Mouse (Mus musculus): ENCODE data around the gene LTO1. TPM values are rescaled to one million over a fixed set of nuclear protein-coding genes. Genes with fewer than 3 reads are reported as not detected.

LTO1 gene
- polyA plus RNA-seq, 1 experiment: 13.5 TPM

DNA sequence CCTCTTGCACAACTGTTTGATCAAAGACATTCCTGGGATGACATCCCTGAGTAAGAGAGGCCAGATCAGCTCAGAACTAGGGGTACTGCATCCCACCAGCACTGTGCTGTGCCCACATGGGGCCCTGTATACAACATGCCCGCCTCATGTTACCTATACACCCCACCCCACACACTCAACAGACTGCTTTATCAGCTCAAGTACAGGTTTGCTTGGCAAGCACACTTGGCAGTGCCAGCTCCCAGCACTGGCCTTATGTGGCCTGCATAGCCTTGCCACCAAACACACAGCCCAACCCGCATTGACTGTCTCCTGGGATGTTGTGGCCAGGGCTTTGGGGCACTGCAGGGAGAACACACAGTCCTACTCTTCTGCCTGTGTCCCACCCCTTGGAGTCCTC lies 12.7 kb downstream of the LTO1 start:
- Histone ChIP-seq H3K79me3 (ENCODE audit: low read depth) (no peaks in the 10 kb centered on the region), H3K36me3 (ENCODE audit: control insufficient read depth, insufficient read depth) (peaks cover 20% of the 10 kb centered on the region), H3ac (ENCODE audit: control insufficient read depth, insufficient read length, low read depth) (no peak overlapping the region), H3K79me2 (ENCODE audit: control insufficient read depth, insufficient read depth) (peaks cover 4% of the 10 kb centered on the region), H3K27me3 (ENCODE audit: control insufficient read depth, insufficient read depth, insufficient read length) (no peaks in the 10 kb centered on the region), H3K4me3 (ENCODE audit: insufficient read depth, poor library complexity, severe bottlenecking) (no peak overlapping the region)
- TF ChIP-seq FOSL1 (IDR thresholded peaks at IDR 0.05; ENCODE audit: insufficient read depth, low read length, poor library complexity, severe bottlenecking) (no peak), CTCF (IDR thresholded peaks at IDR 0.05; ENCODE audit: control insufficient read depth, insufficient read depth, insufficient read length) (no peak), USF1 (IDR thresholded peaks at IDR 0.05; ENCODE audit: low read depth) (no peak), CEBPB (IDR thresholded peaks at IDR 0.05; ENCODE audit: low read depth) (no peak), MYOG (IDR thresholded peaks at IDR 0.05; ENCODE audit: control insufficient read depth, extremely low read depth, insufficient read length) (no peak), MYOD1 (IDR thresholded peaks at IDR 0.05; ENCODE audit: control insufficient read depth, insufficient read length, low read depth) (no peak), MAX (IDR thresholded peaks at IDR 0.05) (no peak)

DNA sequence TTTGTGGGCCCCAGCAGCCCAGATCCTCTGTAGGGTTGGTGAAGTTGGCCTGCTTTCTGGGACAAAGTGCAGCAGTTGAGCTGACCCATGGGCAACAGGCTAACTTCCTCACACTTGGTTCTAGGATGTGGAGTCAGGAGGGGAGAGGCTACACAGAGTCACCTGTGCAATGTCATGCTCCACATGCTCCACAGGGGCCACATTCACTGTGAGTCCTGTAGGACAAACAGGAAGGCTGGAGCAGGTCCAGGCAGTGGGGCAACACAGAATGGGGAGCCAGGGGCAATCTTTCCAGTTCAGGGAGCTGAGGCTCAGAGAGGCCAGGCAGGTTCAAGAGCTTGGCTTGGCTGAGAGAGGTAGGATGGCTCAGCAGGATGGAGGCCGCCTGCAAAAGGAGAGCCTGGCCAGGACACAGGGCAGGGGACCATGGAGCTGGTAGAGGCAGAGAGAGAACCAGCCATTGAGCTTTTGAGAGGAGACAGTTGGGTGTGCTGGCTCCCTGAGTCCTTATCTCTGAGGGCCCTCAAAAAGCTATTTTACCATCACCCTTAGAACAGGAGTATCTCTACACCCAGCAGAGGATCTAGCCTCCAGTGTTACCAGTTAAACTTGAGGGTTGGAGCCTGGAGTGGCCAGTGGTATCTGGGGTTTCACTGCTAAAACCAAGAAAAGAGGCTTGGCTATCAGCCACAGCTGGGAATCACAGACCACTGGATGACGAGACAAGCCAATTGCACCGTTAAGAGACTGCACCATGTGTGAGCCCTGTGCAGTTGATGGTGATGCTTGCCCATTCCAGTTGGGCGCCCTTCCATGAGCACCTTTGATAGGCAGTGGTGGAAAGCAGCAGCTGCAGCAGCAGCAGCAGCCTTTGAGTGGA lies 13.3 kb downstream of the LTO1 start:
- TF ChIP-seq MYOG (IDR thresholded peaks at IDR 0.05; ENCODE audit: control insufficient read depth, extremely low read depth, insufficient read length): no peak
- peak; percentile 49 for TF ChIP-seq MYOD1 (IDR thresholded peaks at IDR 0.05; ENCODE audit: control insufficient read depth, insufficient read length, low read depth)

GRCm38 (mm10) chr7:144928889-144929210 lies 13.9 kb downstream of the LTO1 start:
- Histone ChIP-seq H3ac (ENCODE audit: control insufficient read depth, insufficient read length, low read depth) (no peak overlapping the region), H3K27me3 (ENCODE audit: control insufficient read depth, insufficient read depth, insufficient read length) (no peaks in the 10 kb centered on the region), H3K79me2 (ENCODE audit: control insufficient read depth, insufficient read depth) (peaks cover 10% of the 10 kb centered on the region), H3K36me3 (ENCODE audit: control insufficient read depth, insufficient read depth) (peaks cover 32% of the 10 kb centered on the region), H3K79me3 (ENCODE audit: low read depth) (peaks cover 2% of the 10 kb centered on the region), H3K4me3 (ENCODE audit: insufficient read depth, poor library complexity, severe bottlenecking) (no peak overlapping the region)
- no peak for TF ChIP-seq CEBPB (IDR thresholded peaks at IDR 0.05; ENCODE audit: low read depth)
- no peak for TF ChIP-seq MAX (IDR thresholded peaks at IDR 0.05)
- no peak for TF ChIP-seq USF1 (IDR thresholded peaks at IDR 0.05; ENCODE audit: low read depth)
- no peak for TF ChIP-seq FOSL1 (IDR thresholded peaks at IDR 0.05; ENCODE audit: insufficient read depth, low read length, poor library complexity, severe bottlenecking)
- no peak for TF ChIP-seq CTCF (IDR thresholded peaks at IDR 0.05; ENCODE audit: control insufficient read depth, insufficient read depth, insufficient read length)
- TF ChIP-seq MYOG (IDR thresholded peaks at IDR 0.05; ENCODE audit: control insufficient read depth, extremely low read depth, insufficient read length): no peak
- TF ChIP-seq MYOD1 (IDR thresholded peaks at IDR 0.05; ENCODE audit: control insufficient read depth, insufficient read length, low read depth): no peak

More for the DNA sequence above, 13.3 kb downstream of the LTO1 start:
- peaks cover 26% of the 10 kb centered on the region for H3K36me3 ChIP-seq (ENCODE audit: control insufficient read depth, insufficient read depth)
- no peak overlapping the region for H3K4me3 ChIP-seq (ENCODE audit: insufficient read depth, poor library complexity, severe bottlenecking)
- H3K27me3 ChIP-seq (ENCODE audit: control insufficient read depth, insufficient read depth, insufficient read length): no peaks in the 10 kb centered on the region
- H3K79me2 ChIP-seq (ENCODE audit: control insufficient read depth, insufficient read depth): peaks cover 4% of the 10 kb centered on the region
- H3ac ChIP-seq (ENCODE audit: control insufficient read depth, insufficient read length, low read depth): no peak overlapping the region
- no peaks in the 10 kb centered on the region for H3K79me3 ChIP-seq (ENCODE audit: low read depth)

DNA sequence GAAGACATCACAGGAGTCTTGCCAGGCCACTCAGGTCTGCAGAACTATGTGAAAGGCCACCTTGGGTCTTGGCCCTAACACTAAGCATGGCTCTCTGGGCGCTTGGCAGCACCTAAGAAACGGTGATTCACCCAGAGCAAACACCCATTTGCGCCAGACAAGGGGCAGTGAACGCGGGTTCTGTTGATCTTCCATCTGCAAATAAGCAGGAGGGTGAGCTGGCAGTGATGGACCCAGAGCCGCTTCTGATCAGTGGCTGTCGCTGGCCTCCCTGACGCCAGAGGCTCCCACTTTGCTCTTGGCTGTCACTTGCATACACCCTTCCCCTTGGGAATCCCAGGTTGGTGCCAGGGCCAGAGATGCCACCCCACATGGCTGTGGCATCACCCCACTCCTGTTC lies 14.6 kb downstream of the LTO1 start:
- Histone ChIP-seq H3K36me3 (ENCODE audit: control insufficient read depth, insufficient read depth) (peaks cover 39% of the 10 kb centered on the region), H3K27me3 (ENCODE audit: control insufficient read depth, insufficient read depth, insufficient read length) (no peaks in the 10 kb centered on the region), H3K79me2 (ENCODE audit: control insufficient read depth, insufficient read depth) (peaks cover 16% of the 10 kb centered on the region), H3K4me3 (ENCODE audit: insufficient read depth, poor library complexity, severe bottlenecking) (no peak overlapping the region), H3ac (ENCODE audit: control insufficient read depth, insufficient read length, low read depth) (no peak overlapping the region), H3K79me3 (ENCODE audit: low read depth) (peaks cover 6% of the 10 kb centered on the region)
- TF ChIP-seq MAX (IDR thresholded peaks at IDR 0.05) (no peak), FOSL1 (IDR thresholded peaks at IDR 0.05; ENCODE audit: insufficient read depth, low read length, poor library complexity, severe bottlenecking) (no peak), CEBPB (IDR thresholded peaks at IDR 0.05; ENCODE audit: low read depth) (no peak), USF1 (IDR thresholded peaks at IDR 0.05; ENCODE audit: low read depth) (no peak), MYOG (IDR thresholded peaks at IDR 0.05; ENCODE audit: control insufficient read depth, extremely low read depth, insufficient read length) (no peak), MYOD1 (IDR thresholded peaks at IDR 0.05; ENCODE audit: control insufficient read depth, insufficient read length, low read depth) (no peak)

DNA sequence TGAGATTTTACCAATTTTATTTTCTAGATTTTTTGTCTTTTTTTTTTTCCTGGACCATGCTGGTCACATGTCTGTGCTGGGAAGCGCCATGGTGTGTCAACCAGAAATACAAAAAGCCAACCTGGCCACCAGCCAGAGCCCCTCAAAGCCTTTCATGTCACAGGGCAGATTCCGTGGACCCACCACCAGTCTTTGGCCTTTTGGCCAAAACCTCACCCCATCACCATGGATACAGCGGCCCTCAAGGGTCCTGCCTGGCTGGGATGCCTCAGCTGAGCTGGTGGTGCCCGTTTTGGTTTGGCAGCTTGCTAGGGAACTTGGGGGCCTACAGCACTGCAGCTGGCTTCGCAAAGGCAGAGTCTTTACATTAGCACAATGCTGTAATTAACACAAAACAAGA lies 15.0 kb downstream of the LTO1 start:
- Histone ChIP-seq H3ac (ENCODE audit: control insufficient read depth, insufficient read length, low read depth) (no peak overlapping the region), H3K27me3 (ENCODE audit: control insufficient read depth, insufficient read depth, insufficient read length) (no peaks in the 10 kb centered on the region), H3K36me3 (ENCODE audit: control insufficient read depth, insufficient read depth) (peaks cover 43% of the 10 kb centered on the region), H3K79me2 (ENCODE audit: control insufficient read depth, insufficient read depth) (peaks cover 21% of the 10 kb centered on the region), H3K79me3 (ENCODE audit: low read depth) (peaks cover 7% of the 10 kb centered on the region), H3K4me3 (ENCODE audit: insufficient read depth, poor library complexity, severe bottlenecking) (no peak overlapping the region)
- TF ChIP-seq CTCF (IDR thresholded peaks at IDR 0.05; ENCODE audit: control insufficient read depth, insufficient read depth, insufficient read length) (no peak), FOSL1 (IDR thresholded peaks at IDR 0.05; ENCODE audit: insufficient read depth, low read length, poor library complexity, severe bottlenecking) (no peak), USF1 (IDR thresholded peaks at IDR 0.05; ENCODE audit: low read depth) (peak; percentile 3), MYOG (IDR thresholded peaks at IDR 0.05; ENCODE audit: control insufficient read depth, extremely low read depth, insufficient read length) (no peak)

- no peak overlapping the region for H3K4me3 ChIP-seq (ENCODE audit: insufficient read depth, poor library complexity, severe bottlenecking)
- H3K79me3 ChIP-seq (ENCODE audit: low read depth): peaks cover 25% of the 10 kb centered on the region
- no peak overlapping the region for H3ac ChIP-seq (ENCODE audit: control insufficient read depth, insufficient read length, low read depth)
- H3K79me2 ChIP-seq (ENCODE audit: control insufficient read depth, insufficient read depth): peaks cover 39% of the 10 kb centered on the region
- TF ChIP-seq CTCF (IDR thresholded peaks at IDR 0.05; ENCODE audit: control insufficient read depth, insufficient read depth, insufficient read length): peak; percentile 25
- TF ChIP-seq FOSL1 (IDR thresholded peaks at IDR 0.05; ENCODE audit: insufficient read depth, low read length, poor library complexity, severe bottlenecking): no peak
- H3K36me3 ChIP-seq (ENCODE audit: control insufficient read depth, insufficient read depth): peaks cover 58% of the 10 kb centered on the region
- no peaks in the 10 kb centered on the region for H3K27me3 ChIP-seq (ENCODE audit: control insufficient read depth, insufficient read depth, insufficient read length)
Measured at GRCm38 (mm10) chr7:144931778-144932177, 16.9 kb downstream of the LTO1 start.
